Mouse (Mus musculus) lung, postnatal 0 days (tissue): ENCODE measurements around the gene Hspbap1. TPM values are rescaled to one million over a fixed set of nuclear protein-coding genes. Genes with fewer than 3 reads are reported as not detected.
A peak's percentile ranks its signal among the peaks of the same experiment; 100 is the strongest.

Experiments used
- ATAC-seq: fragments of 200-750 bp; cut with Nextera tagmentation; 2 replicates; pipeline ENCODE4 v1.8.0; 2017; ENCODE audit warnings: moderate library complexity
- DNase-seq: peaks from one replicate; pipeline ENCODE4 v3.0.0-alpha.2; 2016; ENCODE audit warnings: low spot score
- H3K27ac ChIP-seq: fragments of 300-500 bp; sonication (generic); 2 replicates; pipeline ENCODE4 v1.5.1; 2014; ENCODE audit warnings: antibody characterized with exemption, mild to moderate bottlenecking, low read length, mixed read lengths
- H3K27me3 ChIP-seq: fragments of 300-500 bp; sonication (generic); replicated peaks from 2 replicates; pipeline ENCODE4 v1.6.1; 2014; ENCODE audit warnings: low read length, mixed read lengths; ENCODE audit not compliant: insufficient read depth
- H3K36me3 ChIP-seq: fragments of 300-500 bp; sonication (generic); 2 replicates; pipeline ENCODE4 v1.6.1; 2014; ENCODE audit warnings: low read length, mixed read lengths; ENCODE audit not compliant: insufficient read depth
- H3K4me1 ChIP-seq: fragments of 300-500 bp; sonication (generic); 2 replicates; pipeline ENCODE4 v1.6.1; 2014; ENCODE audit warnings: antibody characterized with exemption, low read depth, low read length, mixed read lengths; ENCODE audit not compliant: insufficient read depth
- H3K4me2 ChIP-seq: fragments of 300-500 bp; sonication (generic); replicated peaks from 2 replicates; pipeline ENCODE4 v1.6.1; 2014; ENCODE audit warnings: low read depth, mild to moderate bottlenecking, low read length, moderate library complexity, mixed read lengths
- H3K4me3 ChIP-seq: fragments of 300-500 bp; sonication (generic); 2 replicates; pipeline ENCODE4 v1.5.1; 2014; ENCODE audit warnings: low read depth, low read length
- H3K9ac ChIP-seq: fragments of 300-500 bp; sonication (generic); replicated peaks from 2 replicates; pipeline ENCODE4 v1.6.1; 2014; ENCODE audit warnings: low read depth, mild to moderate bottlenecking
- H3K9me3 ChIP-seq: fragments of 300-500 bp; sonication (generic); 2 replicates; pipeline ENCODE4 v1.6.1; 2016; ENCODE audit warnings: low read length, mixed read lengths
- CTCF ChIP-seq: IDR thresholded peaks from 2 replicates; pipeline ENCODE4 v1.5.1; 2016; ENCODE audit warnings: antibody characterized with exemption, mild to moderate bottlenecking
- EP300 ChIP-seq: IDR thresholded peaks from 2 replicates; pipeline ENCODE4 v1.6.1; 2016; ENCODE audit warnings: antibody characterized with exemption, mild to moderate bottlenecking, control low read depth
- WGBS: fragments of 180-500 bp; shearing (Covaris S2); extraction: QIAGEN DNeasy Blood & Tissue Kit; methylation state at CpG from one replicate; pipeline ENCODE4 v1.1.7; 2014; 5-methylcytosine and 5-hydroxymethylcytosine counted together
- polyA plus RNA-seq: library from polyadenylated mRNA; unstranded; fragments of >200 nt; fragmentation: Nextera tagmentation; extraction: Ambion mirVana; gene quantifications from 2 replicates; pipeline ENCODE4 v1.2.1, GENCODE M21; 2015

The Hspbap1 gene
- polyA plus RNA-seq, 1 experiment from 2014 or later, result 9.3 TPM

- no peaks in the 10 kb centered on the region for H3K27me3 ChIP-seq
- 80% methylated on average over 7 of the region's 7 CpGs for WGBS
- no peak overlapping the region for H3K9ac ChIP-seq
- H3K9me3 ChIP-seq, result no peaks in the 10 kb centered on the region
- DNase-seq, result no peak
- no peaks in the 10 kb centered on the region for H3K36me3 ChIP-seq
- no peaks in the 10 kb centered on the region for H3K4me1 ChIP-seq
- TF ChIP-seq CTCF, result no peak
- no peak for TF ChIP-seq EP300
- no peak overlapping the region for H3K27ac ChIP-seq
- no peak for ATAC-seq
- H3K4me3 ChIP-seq, result no peak overlapping the region
- H3K4me2 ChIP-seq, result no peak overlapping the region
Measured at GRCm38 (mm10) chr16:35738096-35738767, 31.9 kb upstream of the Hspbap1 start.

GRCm38 (mm10) chr16:35739548-35739947 is 30.6 kb upstream of the Hspbap1 start:
- TF ChIP-seq CTCF, result no peak
- TF ChIP-seq EP300, result no peak
- 22% methylated on average over 1 of the region's 1 CpGs for WGBS
- no peaks in the 10 kb centered on the region for H3K9me3 ChIP-seq
- no peaks in the 10 kb centered on the region for H3K36me3 ChIP-seq
- no peak overlapping the region for H3K27ac ChIP-seq
- H3K9ac ChIP-seq, result no peak overlapping the region
- H3K27me3 ChIP-seq, result no peaks in the 10 kb centered on the region
- DNase-seq (peak; percentile 47), ATAC-seq (no peak)
- H3K4me3 ChIP-seq, result no peak overlapping the region
- no peak overlapping the region for H3K4me2 ChIP-seq
- no peaks in the 10 kb centered on the region for H3K4me1 ChIP-seq

GRCm38 (mm10) chr16:35740357-35740756 is 29.8 kb upstream of the Hspbap1 start:
- Histone ChIP-seq H3K4me1 (no peaks in the 10 kb centered on the region), H3K27ac (no peak overlapping the region), H3K4me3 (no peak overlapping the region), H3K4me2 (no peak overlapping the region), H3K27me3 (no peaks in the 10 kb centered on the region), H3K9ac (no peak overlapping the region), H3K9me3 (no peaks in the 10 kb centered on the region), H3K36me3 (no peaks in the 10 kb centered on the region)
- WGBS, result 62% methylated on average over 12 of the region's 12 CpGs
- ATAC-seq, result no peak
- no peak for TF ChIP-seq CTCF
- no peak for TF ChIP-seq EP300
- DNase-seq, result no peak

GRCm38 (mm10) chr16:35740943-35741342 is 29.2 kb upstream of the Hspbap1 start:
- Histone ChIP-seq H3K27me3 (no peaks in the 10 kb centered on the region), H3K27ac (no peak overlapping the region), H3K36me3 (no peaks in the 10 kb centered on the region), H3K4me3 (no peak overlapping the region), H3K4me1 (no peaks in the 10 kb centered on the region), H3K9ac (no peak overlapping the region), H3K9me3 (no peaks in the 10 kb centered on the region), H3K4me2 (no peak overlapping the region)
- ATAC-seq (no peak), DNase-seq (no peak)
- 76% methylated on average over 6 of the region's 6 CpGs for WGBS
- TF ChIP-seq CTCF (no peak), EP300 (no peak)

GRCm38 (mm10) chr16:35741621-35742020 is 28.6 kb upstream of the Hspbap1 start:
- Histone ChIP-seq H3K4me1 (no peaks in the 10 kb centered on the region), H3K4me2 (no peak overlapping the region), H3K4me3 (no peak overlapping the region), H3K9me3 (no peaks in the 10 kb centered on the region), H3K27me3 (no peaks in the 10 kb centered on the region), H3K9ac (no peak overlapping the region), H3K36me3 (no peaks in the 10 kb centered on the region), H3K27ac (no peak overlapping the region)
- 93% methylated on average over 5 of the region's 5 CpGs for WGBS
- TF ChIP-seq CTCF, result no peak
- no peak for TF ChIP-seq EP300
- ATAC-seq (no peak), DNase-seq (no peak)

GRCm38 (mm10) chr16:35742251-35742937 is 27.8 kb upstream of the Hspbap1 start:
- no peaks in the 10 kb centered on the region for H3K27me3 ChIP-seq
- no peaks in the 10 kb centered on the region for H3K9me3 ChIP-seq
- DNase-seq (no peak), ATAC-seq (no peak)
- 80% methylated on average over 12 of the region's 12 CpGs for WGBS
- no peak overlapping the region for H3K4me2 ChIP-seq
- H3K9ac ChIP-seq, result no peak overlapping the region
- H3K4me1 ChIP-seq, result no peaks in the 10 kb centered on the region
- no peak for TF ChIP-seq CTCF
- TF ChIP-seq EP300, result no peak
- H3K27ac ChIP-seq, result no peak overlapping the region
- H3K36me3 ChIP-seq, result no peaks in the 10 kb centered on the region
- H3K4me3 ChIP-seq, result no peak overlapping the region
